Mouse (Mus musculus) kidney, adult 2 months (tissue): ENCODE results near the gene Unc45b. TPM values are rescaled to one million over a fixed set of nuclear protein-coding genes. Genes with fewer than 3 reads are reported as not detected.
"Not testable (repeated sequence)": the region's sequence is repeated elsewhere in the genome, so short reads cannot be mapped to it uniquely, and the experiment has no call there.

ENCODE experiments used
- DNase-seq: peaks from one replicate; pipeline ENCODE4 v3.0.0; 2021
- H3K27ac ChIP-seq: fragments of 200-500 bp; 2 replicates; pipeline ENCODE4 v1.5.1; 2012; ENCODE audit warnings: low read depth, low read length, control low read depth, inconsistent platforms; ENCODE audit not compliant: insufficient read depth
- H3K27me3 ChIP-seq: fragments of 200-500 bp; replicated peaks from 2 replicates; pipeline ENCODE4 v1.6.1; 2012; ENCODE audit warnings: mild to moderate bottlenecking, moderate library complexity, low read length, inconsistent platforms; ENCODE audit not compliant: control insufficient read depth, insufficient read depth
- H3K36me3 ChIP-seq: fragments of 200-500 bp; 2 replicates; pipeline ENCODE4 v1.6.1; 2012; ENCODE audit warnings: mild to moderate bottlenecking, moderate library complexity, low read length, inconsistent platforms; ENCODE audit not compliant: control insufficient read depth, insufficient read depth
- H3K4me1 ChIP-seq: fragments of 200-500 bp; 2 replicates; pipeline ENCODE4 v1.6.1; 2011; ENCODE audit warnings: low read length; ENCODE audit not compliant: control insufficient read depth, insufficient read depth
- H3K4me3 ChIP-seq: fragments of 200-500 bp; 2 replicates; pipeline ENCODE4 v1.5.1; 2011; ENCODE audit warnings: mild to moderate bottlenecking, low read depth, low read length, control low read depth; ENCODE audit not compliant: insufficient read depth
- CTCF ChIP-seq: fragments of 200-500 bp; conservative IDR thresholded peaks from 2 replicates; pipeline ENCODE4 v1.5.1; 2011; ENCODE audit warnings: low read depth, mild to moderate bottlenecking, control low read depth, low read length, moderate library complexity, mixed read lengths; ENCODE audit not compliant: insufficient read depth, insufficient read length
- POLR2A ChIP-seq: fragments of 200-500 bp; IDR thresholded peaks from one replicate; pipeline ENCODE4 v1.6.1; 2011; ENCODE audit warnings: low read depth, low read length, control low read depth
- WGBS: fragments of 180-500 bp; shearing (Covaris S2); methylation state at CpG from one replicate; pipeline ENCODE4 v1.1.7; 2018; 5-methylcytosine and 5-hydroxymethylcytosine counted together
- polyA plus RNA-seq: library from polyadenylated mRNA; depleted of rRNA; stranded (reverse); fragments of >200 nt; gene quantifications from 2 replicates; pipeline ENCODE4 v1.2.3, GENCODE M21; 2012

The Unc45b gene
- polyA plus RNA-seq, 1 experiment, result 7.9 TPM

- Histone ChIP-seq H3K27me3 (no peaks in the 10 kb centered on the region; the same call in 1 of the 2 replicates), H3K4me1 (no peaks in the 10 kb centered on the region; the same call in 1 of the 2 replicates), H3K36me3 (no peaks in the 10 kb centered on the region), H3K4me3 (no peak overlapping the region), H3K27ac (no peak overlapping the region)
- no peak for DNase-seq
- WGBS, result 68% methylated on average over 11 of the region's 11 CpGs
- TF ChIP-seq CTCF, result no peak
- no peak for TF ChIP-seq POLR2A
Observed at GRCm38 (mm10) chr11:82910679-82911389, 484 bp downstream of the Unc45b start.

- no peak overlapping the region for H3K4me3 ChIP-seq
- peak; percentile 76 for DNase-seq
- peak; percentile 98 for TF ChIP-seq CTCF
- no peak for TF ChIP-seq POLR2A
- H3K27ac ChIP-seq, result no peak overlapping the region
- no peaks in the 10 kb centered on the region for H3K36me3 ChIP-seq
- WGBS, result 7% methylated on average over 16 of the region's 16 CpGs
- H3K27me3 ChIP-seq, result no peaks in the 10 kb centered on the region; the same call in 1 of the 2 replicates
- H3K4me1 ChIP-seq, result no peaks in the 10 kb centered on the region
Observed at GRCm38 (mm10) chr11:82914711-82915352, 4.5 kb downstream of the Unc45b start.

- 65% methylated on average over 10 of the region's 10 CpGs for WGBS
- TF ChIP-seq CTCF (no peak), POLR2A (no peak)
Observed at GRCm38 (mm10) chr11:82920768-82921167, 10.4 kb downstream of the Unc45b start.

GRCm38 (mm10) chr11:82921691-82922090 lies 11.3 kb downstream of the Unc45b start:
- 74% methylated on average over 4 of the region's 4 CpGs for WGBS
- DNase-seq, result no peak

More at GRCm38 (mm10) chr11:82920768-82921167, 10.4 kb downstream of the Unc45b start:
- no peak for DNase-seq
- Histone ChIP-seq H3K27ac (no peak overlapping the region), H3K36me3 (no peaks in the 10 kb centered on the region), H3K27me3 (no peaks in the 10 kb centered on the region), H3K4me3 (no peak overlapping the region), H3K4me1 (no peaks in the 10 kb centered on the region)

GRCm38 (mm10) chr11:82923910-82924309 lies 13.6 kb downstream of the Unc45b start:
- H3K4me3 ChIP-seq, H3K27me3 ChIP-seq, H3K36me3 ChIP-seq, H3K27ac ChIP-seq, H3K4me1 ChIP-seq, DNase-seq: not testable (repeated sequence)
- 61% methylated on average over 6 of the region's 6 CpGs for WGBS

More at GRCm38 (mm10) chr11:82921691-82922090, 11.3 kb downstream of the Unc45b start:
- no peaks in the 10 kb centered on the region for H3K27me3 ChIP-seq
- no peaks in the 10 kb centered on the region for H3K36me3 ChIP-seq
- no peak overlapping the region for H3K27ac ChIP-seq
- TF ChIP-seq POLR2A (no peak), CTCF (no peak)
- H3K4me1 ChIP-seq, result no peaks in the 10 kb centered on the region
- no peak overlapping the region for H3K4me3 ChIP-seq

GRCm38 (mm10) chr11:82928897-82929632 lies 18.7 kb downstream of the Unc45b start:
- H3K4me1 ChIP-seq, result peaks cover 5% of the 10 kb centered on the region; the same call in 1 of the 2 replicates
- WGBS, result 61% methylated on average over 20 of the region's 20 CpGs
- H3K36me3 ChIP-seq, result no peaks in the 10 kb centered on the region
- TF ChIP-seq POLR2A (no peak), CTCF (no peak)
- no peak overlapping the region for H3K4me3 ChIP-seq
- H3K27ac ChIP-seq, result no peak overlapping the region
- no peak for DNase-seq
- no peaks in the 10 kb centered on the region; the same call in 1 of the 2 replicates for H3K27me3 ChIP-seq

GRCm38 (mm10) chr11:82929633-82929950 lies 19.2 kb downstream of the Unc45b start:
- no peak overlapping the region for H3K27ac ChIP-seq
- no peak for TF ChIP-seq POLR2A
- no peak for TF ChIP-seq CTCF
- H3K4me1 ChIP-seq, result peaks cover 5% of the 10 kb centered on the region; the same call in 1 of the 2 replicates
- DNase-seq, result peak; percentile 15
- H3K36me3 ChIP-seq, result no peaks in the 10 kb centered on the region
- no peaks in the 10 kb centered on the region; the same call in 1 of the 2 replicates for H3K27me3 ChIP-seq
- 71% methylated on average over 3 of the region's 3 CpGs for WGBS
- no peak overlapping the region for H3K4me3 ChIP-seq

GRCm38 (mm10) chr11:82930391-82930955 lies 20.1 kb downstream of the Unc45b start:
- H3K27me3 ChIP-seq, result not testable (repeated sequence)

GRCm38 (mm10) chr11:82931161-82931560 lies 20.8 kb downstream of the Unc45b start:
- not testable (repeated sequence) for DNase-seq, H3K27me3 ChIP-seq, H3K36me3 ChIP-seq, H3K27ac ChIP-seq, H3K4me1 ChIP-seq
- H3K4me3 ChIP-seq, result peak overlapping the region; percentile 45
- WGBS, result under 1% methylated on average over 63 of the region's 63 CpGs

More at GRCm38 (mm10) chr11:82930391-82930955, 20.1 kb downstream of the Unc45b start:
- not testable (repeated sequence) for H3K36me3 ChIP-seq, H3K4me1 ChIP-seq, DNase-seq, H3K27ac ChIP-seq
- peak overlapping the region; percentile 30; the same call in 1 of the 2 replicates for H3K4me3 ChIP-seq
- WGBS, result 2% methylated on average over 79 of the region's 85 CpGs
